12 mouse cellular contexts compared by ENCODE assay signal in genomic region chr19:47379141-47379540, GRCm38 (mm10).
A peak's percentile ranks its signal among the peaks of the same experiment; 100 is the strongest.
DNase-seq lines count a peak whose midpoint lies in the region; ATAC-seq and TF ChIP-seq lines count a peak whose summit lies in the region.
"Had no signal": no experiment of that assay in that cellular context is flagged by ENCODE, and none has a peak within 500 bp of the region (broad histone marks: within the 10 kb centered on the region; RNA-seq: fewer than 3 reads in every experiment).

No protein-coding gene starts in this region.

- peak overlapping the region; percentile 46 for H3K4me2 ChIP-seq in liver, embryonic 11.5 days
- H3K4me2 ChIP-seq: forebrain, embryonic 13.5 days; midbrain, embryonic 11.5 days had no signal

- no peaks in the 10 kb centered on the region for H3K27me3 ChIP-seq in heart, adult 2 months (ENCODE audit: control insufficient read depth, insufficient read depth, low read length)
- no peaks in the 10 kb centered on the region for H3K27me3 ChIP-seq in liver, embryonic 11.5 days (replicated peaks; ENCODE audit: control insufficient read depth, insufficient read depth, low read length)
- H3K27me3 ChIP-seq: forebrain, embryonic 13.5 days had no signal

- intact Hi-C loops in heart, adult 2 months (cut with DNase I) = no loop called here

- H3K9ac ChIP-seq in heart, adult 2 months (ENCODE audit: low read depth, low read length) = no peak overlapping the region
- H3K9ac ChIP-seq in liver, embryonic 11.5 days (ENCODE audit: low read depth, low read length) = peak overlapping the region; percentile 35; the same call in 1 of the 2 replicates
- H3K9ac ChIP-seq: forebrain, embryonic 13.5 days had no signal

- TF ChIP-seq EP300 in heart, adult 2 months (IDR thresholded peaks at IDR 0.05; ENCODE audit: insufficient read depth, low read depth, low read length) = no peak

- no peaks in the 10 kb centered on the region for H3K9me3 ChIP-seq in liver, embryonic 11.5 days (ENCODE audit: control insufficient read depth, low read length)
- H3K9me3 ChIP-seq: forebrain, embryonic 13.5 days had no signal

- H3K4me1 ChIP-seq in heart, adult 2 months (ENCODE audit: control insufficient read depth, insufficient read depth, low read length) = peaks cover 9% of the 10 kb centered on the region
- H3K4me1 ChIP-seq in liver, embryonic 11.5 days (replicated peaks; ENCODE audit: control insufficient read depth, insufficient read depth, low read length) = peaks cover 17% of the 10 kb centered on the region
- H3K4me1 ChIP-seq: forebrain, embryonic 13.5 days had no signal

- H3K36me3 ChIP-seq in heart, adult 2 months (ENCODE audit: control insufficient read depth, insufficient read depth, low read length) = no peaks in the 10 kb centered on the region
- no peaks in the 10 kb centered on the region for H3K36me3 ChIP-seq in liver, embryonic 11.5 days (ENCODE audit: control insufficient read depth, insufficient read depth, low read length)

- TF ChIP-seq POLR2A in heart, adult 2 months (IDR thresholded peaks at IDR 0.05; ENCODE audit: insufficient read depth, low read depth, low read length) = no peak

- H3K4me3 ChIP-seq in heart, adult 2 months = no peak overlapping the region
- no peak overlapping the region for H3K4me3 ChIP-seq in liver, embryonic 11.5 days (ENCODE audit: low read depth, low read length)
- H3K4me3 ChIP-seq: forebrain, embryonic 13.5 days had no signal

- 0 out of 2 replicates have a peak, but pooled peaks cover 3% of the 10 kb centered on the region for H3K79me2 ChIP-seq in heart, adult 2 months (replicated peaks; ENCODE audit: control insufficient read depth, insufficient read depth, low read length)

- H3K27ac ChIP-seq in heart, adult 2 months = no peak overlapping the region
- H3K27ac ChIP-seq in liver, embryonic 11.5 days (ENCODE audit: low read depth, low read length) = peak overlapping the region; percentile 64
- H3K27ac ChIP-seq: forebrain, embryonic 13.5 days had no signal

- peak; percentile 93 for ATAC-seq in liver, embryonic 11.5 days (replicated peaks; ENCODE audit: low FRiP score)
- ATAC-seq: forebrain, embryonic 13.5 days had no signal

- WGBS in heart, adult 2 months = 76% methylated on average over 5 of the region's 5 CpGs
- WGBS in liver, embryonic 11.5 days = 77% methylated on average over 5 of the region's 5 CpGs

- peak; percentile 21; the same call in 1 of the 2 replicates for TF ChIP-seq CTCF in heart, adult 2 months (IDR thresholded peaks at IDR 0.05)

- peak in 1 of 2 experiments; percentile 31 for DNase-seq in heart, adult 2 months
- no peak for DNase-seq in heart, adult 9 months (ENCODE audit: low spot score in 2 of 2)
- DNase-seq in 3134 (ENCODE audit: extremely low read depth, insufficient read length, low spot score) = peak; percentile 39
- DNase-seq in c-Kit-positive CD71-positive TER-119-positive erythroid progenitor cells, embryonic 14.5 days (ENCODE audit: low spot score) = peak; percentile 81
- no peak for DNase-seq in liver, embryonic 11.5 days (ENCODE audit: low spot score)
- no peak for DNase-seq in adrenal gland, adult (ENCODE audit: inconsistent age in 2 of 2, low spot score in 1 of 2)
- DNase-seq in kidney, postnatal 14 days = no peak
- DNase-seq in kidney, adult 9 months = no peak
- DNase-seq: cerebellum, postnatal 25 days; left cerebral cortex, postnatal 4 days had no signal

Comparison
In these comparisons a context has a peak if more than half of its experiments do, and no peak if none do; other contexts are left out.
1. DNase-seq: peak in 3134 (single experiment) and c-Kit-positive CD71-positive TER-119-positive erythroid progenitor cells, embryonic 14.5 days (single experiment); none in heart, adult 9 months (0 of 2), liver, embryonic 11.5 days (single experiment), adrenal gland, adult (0 of 2), kidney, postnatal 14 days (single experiment) and kidney, adult 9 months (single experiment).